In the genomic region with DNA sequence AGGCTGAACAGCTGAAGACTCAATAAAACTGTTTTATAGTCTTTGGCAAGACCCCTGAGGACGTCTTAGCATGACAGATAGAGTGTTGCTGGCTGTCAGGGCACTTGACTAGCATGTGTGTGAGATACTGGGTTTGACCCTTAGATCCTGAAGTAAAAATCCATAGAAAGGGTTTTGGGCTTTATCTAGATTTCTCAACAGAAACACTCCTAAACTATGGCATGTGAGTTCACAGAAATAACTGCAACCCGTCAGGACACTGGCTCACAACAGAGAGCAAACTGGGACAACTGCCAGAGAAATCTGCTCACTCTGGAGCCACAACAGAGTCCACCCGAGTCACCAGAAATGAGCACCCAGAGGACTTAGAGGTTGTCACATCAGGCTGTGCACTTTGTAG, we compare ENCODE assay signal across 11 mouse cellular contexts. TPM values are rescaled to one million over a fixed set of nuclear protein-coding genes. Genes with fewer than 3 reads are reported as not detected.
A peak's percentile ranks its signal among the peaks of the same experiment; 100 is the strongest.
DNase-seq lines count a peak whose midpoint lies in the region; ATAC-seq and TF ChIP-seq lines count a peak whose summit lies in the region.
"Had no signal": no experiment of that assay in that cellular context is flagged by ENCODE, and none has a peak within 500 bp of the region (broad histone marks: within the 10 kb centered on the region; RNA-seq: fewer than 3 reads in every experiment).

No protein-coding gene starts in this region.

- no peak overlapping the region for H3K4me2 ChIP-seq in kidney, embryonic 14.5 days (replicated peaks; ENCODE audit: low read depth, low read length)
- no peak overlapping the region for H3K4me2 ChIP-seq in forebrain, embryonic 13.5 days

- H3K27me3 ChIP-seq in cerebellum, adult 2 months (ENCODE audit: control insufficient read depth, insufficient read depth, low read length), result no peaks in the 10 kb centered on the region
- H3K27me3 ChIP-seq in kidney, embryonic 14.5 days (ENCODE audit: control insufficient read depth, insufficient read depth, low read length), result no peaks in the 10 kb centered on the region
- no peaks in the 10 kb centered on the region for H3K27me3 ChIP-seq in forebrain, embryonic 13.5 days

- H3K27ac ChIP-seq in cerebellum, adult 2 months (ENCODE audit: insufficient read depth, low read length), result peak overlapping the region; percentile 72
- H3K27ac ChIP-seq in kidney, embryonic 14.5 days (ENCODE audit: low read depth, low read length), result no peak overlapping the region
- H3K27ac ChIP-seq in forebrain, embryonic 13.5 days, result no peak overlapping the region

- H3K4me3 ChIP-seq in cerebellum, adult 2 months (replicated peaks; ENCODE audit: insufficient read depth, low read depth, low read length), result no peak overlapping the region
- H3K4me3 ChIP-seq in kidney, embryonic 14.5 days (ENCODE audit: low read length), result no peak overlapping the region
- H3K4me3 ChIP-seq in forebrain, embryonic 13.5 days, result no peak overlapping the region

- peaks cover 10% of the 10 kb centered on the region for H3K36me3 ChIP-seq in kidney, embryonic 14.5 days (ENCODE audit: control insufficient read depth, insufficient read depth, low read length)
- H3K36me3 ChIP-seq in forebrain, embryonic 13.5 days (ENCODE audit: poor library complexity, severe bottlenecking), result peaks cover 26% of the 10 kb centered on the region

- WGBS in cerebellum, adult 2 months, result 13% methylated on average over 3 of the region's 3 CpGs
- WGBS in kidney, embryonic 14.5 days, result 39% methylated on average over 3 of the region's 3 CpGs
- 82% methylated on average over 3 of the region's 3 CpGs for WGBS in forebrain, embryonic 13.5 days

- TF ChIP-seq POLR2A in cerebellum, adult 2 months (IDR thresholded peaks at IDR 0.05; ENCODE audit: borderline replicate concordance, insufficient read depth, low read length), result no peak

- no peak for TF ChIP-seq CTCF in cerebellum, adult 2 months (IDR thresholded peaks at IDR 0.05; ENCODE audit: borderline replicate concordance, insufficient read depth, low read depth, low read length)

- no peaks in the 10 kb centered on the region for H3K9me3 ChIP-seq in kidney, embryonic 14.5 days (ENCODE audit: control insufficient read depth, low read length)
- no peaks in the 10 kb centered on the region for H3K9me3 ChIP-seq in forebrain, embryonic 13.5 days (replicated peaks)

- peak in 1 of 2 experiments; percentile 77 for DNase-seq in cerebellum, adult 2 months
- DNase-seq in cerebellum, adult 8-10 months, result no peak
- peak; percentile 60 for DNase-seq in kidney, postnatal 10 days
- peak; percentile 79 for DNase-seq in brain, adult 2 months (ENCODE audit: low read depth, low spot score)
- DNase-seq in kidney, postnatal 4 days, result peak; percentile 28 to 41
- DNase-seq: B cell, adult 2 months; spleen, adult 18-20 months had no signal

- no peak for ATAC-seq in kidney, embryonic 14.5 days (ENCODE audit: low FRiP score, low TSS enrichment)
- ATAC-seq in forebrain, embryonic 13.5 days, result no peak
- no peak for ATAC-seq in CD4-positive, CD25-positive, alpha-beta regulatory T cell, adult 4 months
- ATAC-seq: hindbrain, embryonic 16.5 days had no signal

- no peak overlapping the region for H3K9ac ChIP-seq in kidney, embryonic 14.5 days (ENCODE audit: low read depth, low read length)
- H3K9ac ChIP-seq in forebrain, embryonic 13.5 days, result no peak overlapping the region

- peaks cover 59% of the 10 kb centered on the region for H3K4me1 ChIP-seq in cerebellum, adult 2 months (ENCODE audit: control insufficient read depth, insufficient read depth, low read length)
- 0 out of 2 replicates have a peak, but pooled peaks cover 10% of the 10 kb centered on the region for H3K4me1 ChIP-seq in kidney, embryonic 14.5 days (ENCODE audit: control insufficient read depth, insufficient read depth, low read length)
- no peaks in the 10 kb centered on the region for H3K4me1 ChIP-seq in forebrain, embryonic 13.5 days

RNA-seq across cellular contexts. Expression of gene A930017K11Rik, which starts 15.3 kb away (rescaled TPM):
- 13.4 and 14.0 TPM in 2 replicates for polyA plus RNA-seq in cerebellum, adult 2 months (2012; rRNA removed)
- polyA plus RNA-seq in kidney, embryonic 14.5 days (2014; fragmentation: Nextera tagmentation; extraction: Ambion mirVana), result 2.8 and 4.4 TPM in 2 replicates
- polyA plus RNA-seq in forebrain, embryonic 13.5 days (2015; fragmentation: Nextera tagmentation; extraction: Ambion mirVana), result not detected in 2 replicates
- polyA plus RNA-seq in CD4-positive, CD25-positive, alpha-beta regulatory T cell, adult 4 months (2017; shearing (Covaris generic)), result not detected

RNA-seq across cellular contexts. Expression of gene Capn15, which starts 17.9 kb away (rescaled TPM):
- 88.7 and 92.8 TPM in 2 replicates for polyA plus RNA-seq in cerebellum, adult 2 months (2012; rRNA removed)
- polyA plus RNA-seq in kidney, embryonic 14.5 days (2014; fragmentation: Nextera tagmentation; extraction: Ambion mirVana), result 27.1 and 35.3 TPM in 2 replicates
- polyA plus RNA-seq in forebrain, embryonic 13.5 days (2015; fragmentation: Nextera tagmentation; extraction: Ambion mirVana), result 16.6 and 17.1 TPM in 2 replicates
- 1 to 10 TPM; 5.3 to 6.6 TPM for polyA plus RNA-seq in CD4-positive, CD25-positive, alpha-beta regulatory T cell, adult 4 months (2017; shearing (Covaris generic))

RNA-seq across cellular contexts. Expression of gene Nhlrc4, which starts 22.9 kb away (rescaled TPM):
- 1.9 and 2.5 TPM in 2 replicates for polyA plus RNA-seq in cerebellum, adult 2 months (2012; rRNA removed)
- 0.28 and 0.43 TPM in 2 replicates for polyA plus RNA-seq in kidney, embryonic 14.5 days (2014; fragmentation: Nextera tagmentation; extraction: Ambion mirVana)
- not detected in 2 replicates for polyA plus RNA-seq in forebrain, embryonic 13.5 days (2015; fragmentation: Nextera tagmentation; extraction: Ambion mirVana)
- polyA plus RNA-seq in CD4-positive, CD25-positive, alpha-beta regulatory T cell, adult 4 months (2017; shearing (Covaris generic)), result not detected

RNA-seq across cellular contexts. Expression of gene Pigq, which starts 22.9 kb away (rescaled TPM):
- polyA plus RNA-seq in cerebellum, adult 2 months (2012; rRNA removed), result 170 and 191 TPM in 2 replicates
- 51.5 and 77.2 TPM in 2 replicates for polyA plus RNA-seq in kidney, embryonic 14.5 days (2014; fragmentation: Nextera tagmentation; extraction: Ambion mirVana)
- polyA plus RNA-seq in forebrain, embryonic 13.5 days (2015; fragmentation: Nextera tagmentation; extraction: Ambion mirVana), result 45.0 and 54.5 TPM in 2 replicates
- polyA plus RNA-seq in CD4-positive, CD25-positive, alpha-beta regulatory T cell, adult 4 months (2017; shearing (Covaris generic)), result 10 to 100 TPM; 27.8 to 49.3 TPM

RNA-seq across cellular contexts. Expression of gene Rab40c, which starts 48.1 kb away (rescaled TPM):
- polyA plus RNA-seq in cerebellum, adult 2 months (2012; rRNA removed), result 70.0 and 74.6 TPM in 2 replicates
- polyA plus RNA-seq in kidney, embryonic 14.5 days (2014; fragmentation: Nextera tagmentation; extraction: Ambion mirVana), result 17.2 and 20.4 TPM in 2 replicates
- polyA plus RNA-seq in forebrain, embryonic 13.5 days (2015; fragmentation: Nextera tagmentation; extraction: Ambion mirVana), result 39.5 and 45.9 TPM in 2 replicates
- polyA plus RNA-seq in CD4-positive, CD25-positive, alpha-beta regulatory T cell, adult 4 months (2017; shearing (Covaris generic)), result 1 to 10 TPM; 6.6 to 7.3 TPM
